Comparison of ENCODE assay signal across 8 mouse cellular contexts in the genomic region with DNA sequence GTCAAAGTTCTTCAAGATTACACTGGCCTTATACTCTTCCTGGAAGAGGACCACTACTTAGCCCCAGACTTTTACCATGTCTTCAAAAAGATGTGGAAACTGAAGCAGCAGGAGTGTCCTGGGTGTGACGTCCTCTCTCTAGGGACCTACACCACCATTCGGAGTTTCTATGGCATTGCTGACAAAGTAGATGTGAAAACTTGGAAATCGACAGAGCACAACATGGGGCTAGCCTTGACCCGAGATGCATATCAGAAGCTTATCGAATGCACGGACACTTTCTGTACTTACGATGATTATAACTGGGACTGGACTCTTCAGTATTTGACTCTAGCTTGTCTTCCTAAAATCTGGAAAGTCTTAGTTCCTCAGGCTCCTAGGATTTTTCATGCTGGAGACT. TPM values are rescaled to one million over a fixed set of nuclear protein-coding genes. Genes with fewer than 3 reads are reported as not detected.
DNase-seq lines count a peak whose midpoint lies in the region; ATAC-seq and TF ChIP-seq lines count a peak whose summit lies in the region.

No protein-coding gene starts in this region.

- 73% methylated on average over 7 of the region's 7 CpGs for WGBS in lung, embryonic 15.5 days
- WGBS in forebrain, embryonic 11.5 days, result 79% methylated on average over 7 of the region's 7 CpGs
- WGBS in intestine, postnatal 0 days, result 44% methylated on average over 7 of the region's 7 CpGs
- WGBS in neural tube, embryonic 14.5 days, result 76% methylated on average over 7 of the region's 7 CpGs

- no peak overlapping the region for H3K27ac ChIP-seq in lung, embryonic 15.5 days
- no peak overlapping the region for H3K27ac ChIP-seq in forebrain, embryonic 11.5 days (ENCODE audit: low read depth, low read length)
- H3K27ac ChIP-seq in intestine, postnatal 0 days (ENCODE audit: low read depth, low read length), result no peak overlapping the region
- no peak overlapping the region for H3K27ac ChIP-seq in neural tube, embryonic 14.5 days (ENCODE audit: low read depth, low read length)

- no peak for DNase-seq in lung, postnatal 10 days
- no peak for DNase-seq in forebrain, embryonic 11.5 days (ENCODE audit: low spot score)
- DNase-seq in spleen, adult 18-20 months, result no peak
- no peak for DNase-seq in left cerebral cortex, postnatal 10 days (ENCODE audit: extremely low spot score in 1 of 2, low spot score in 2 of 2)

- peaks cover 38% of the 10 kb centered on the region for H3K36me3 ChIP-seq in lung, embryonic 15.5 days
- H3K36me3 ChIP-seq in forebrain, embryonic 11.5 days (ENCODE audit: control insufficient read depth, insufficient read depth, low read length), result no peaks in the 10 kb centered on the region; the same call in 1 of the 2 replicates
- peaks cover 4% of the 10 kb centered on the region; the same call in 1 of the 2 replicates for H3K36me3 ChIP-seq in intestine, postnatal 0 days (ENCODE audit: control insufficient read depth, insufficient read depth)
- H3K36me3 ChIP-seq in neural tube, embryonic 14.5 days (ENCODE audit: control insufficient read depth, insufficient read depth, low read length), result peaks cover 3% of the 10 kb centered on the region; the same call in 1 of the 2 replicates

- H3K9ac ChIP-seq in lung, embryonic 15.5 days, result peak overlapping the region; percentile 88
- peak overlapping the region; percentile 90 for H3K9ac ChIP-seq in forebrain, embryonic 11.5 days (ENCODE audit: low read length)
- peak overlapping the region; percentile 77 for H3K9ac ChIP-seq in intestine, postnatal 0 days (ENCODE audit: low read depth, low read length)
- no peak overlapping the region for H3K9ac ChIP-seq in neural tube, embryonic 14.5 days (replicated peaks; ENCODE audit: low read depth, low read length)

- intact Hi-C loops in left cerebral cortex, postnatal 10 days (cut with DNase I), result no loop called here

- H3K4me1 ChIP-seq in lung, embryonic 15.5 days, result peaks cover 19% of the 10 kb centered on the region
- H3K4me1 ChIP-seq in forebrain, embryonic 11.5 days (replicated peaks; ENCODE audit: control insufficient read depth, insufficient read depth, low read length), result peaks cover 7% of the 10 kb centered on the region; the same call in 1 of the 2 replicates
- peaks cover 8% of the 10 kb centered on the region; the same call in 1 of the 2 replicates for H3K4me1 ChIP-seq in intestine, postnatal 0 days (replicated peaks; ENCODE audit: control insufficient read depth, insufficient read depth, low read length)
- H3K4me1 ChIP-seq in neural tube, embryonic 14.5 days (ENCODE audit: control insufficient read depth, insufficient read depth, low read length), result peaks cover 15% of the 10 kb centered on the region

- no peaks in the 10 kb centered on the region for H3K27me3 ChIP-seq in lung, embryonic 15.5 days
- H3K27me3 ChIP-seq in forebrain, embryonic 11.5 days (ENCODE audit: control insufficient read depth, insufficient read depth, low read length), result no peaks in the 10 kb centered on the region
- H3K27me3 ChIP-seq in intestine, postnatal 0 days (replicated peaks; ENCODE audit: control insufficient read depth, insufficient read depth, low read length), result no peaks in the 10 kb centered on the region
- no peaks in the 10 kb centered on the region for H3K27me3 ChIP-seq in neural tube, embryonic 14.5 days (ENCODE audit: control insufficient read depth, insufficient read depth, low read length)

- peak overlapping the region; percentile 69 for H3K4me3 ChIP-seq in lung, embryonic 15.5 days
- peak overlapping the region; percentile 87 for H3K4me3 ChIP-seq in forebrain, embryonic 11.5 days (ENCODE audit: low read depth, low read length)
- peak overlapping the region; percentile 84 for H3K4me3 ChIP-seq in intestine, postnatal 0 days (ENCODE audit: low read depth, low read length)
- peak overlapping the region; percentile 82 for H3K4me3 ChIP-seq in neural tube, embryonic 14.5 days (ENCODE audit: low read depth, low read length)

- no peaks in the 10 kb centered on the region for H3K9me3 ChIP-seq in lung, embryonic 15.5 days
- H3K9me3 ChIP-seq in forebrain, embryonic 11.5 days (ENCODE audit: control insufficient read depth, low read length), result no peaks in the 10 kb centered on the region
- H3K9me3 ChIP-seq in intestine, postnatal 0 days (ENCODE audit: control insufficient read depth), result no peaks in the 10 kb centered on the region
- no peaks in the 10 kb centered on the region for H3K9me3 ChIP-seq in neural tube, embryonic 14.5 days (ENCODE audit: control insufficient read depth, low read length)

- no peak for ATAC-seq in lung, embryonic 15.5 days (ENCODE audit: borderline replicate concordance, extremely low read depth, low FRiP score, low TSS enrichment)
- no peak for ATAC-seq in forebrain, embryonic 11.5 days (replicated peaks; ENCODE audit: low FRiP score)
- no peak for ATAC-seq in intestine, postnatal 0 days
- ATAC-seq in neural tube, embryonic 14.5 days (ENCODE audit: low read depth), result no peak
- ATAC-seq in activated CD4-positive, CD25-positive, alpha-beta regulatory T cell, adult 4 months, result no peak

- no peak for TF ChIP-seq CTCF in intestine, postnatal 0 days (IDR thresholded peaks at IDR 0.05; ENCODE audit: low read depth)

- H3K4me2 ChIP-seq in lung, embryonic 15.5 days, result peak overlapping the region; percentile 74
- peak overlapping the region; percentile 98 for H3K4me2 ChIP-seq in forebrain, embryonic 11.5 days (ENCODE audit: low read depth, low read length, severe bottlenecking)
- peak overlapping the region; percentile 77 for H3K4me2 ChIP-seq in intestine, postnatal 0 days (replicated peaks; ENCODE audit: low read depth)
- peak overlapping the region; percentile 98 for H3K4me2 ChIP-seq in neural tube, embryonic 14.5 days (ENCODE audit: low read depth, low read length)

RNA-seq across cellular contexts. Expression of a gene that starts 1.4 kb away (rescaled TPM):
- polyA plus RNA-seq in lung, embryonic 15.5 days (2015; fragmentation: Nextera tagmentation; extraction: Ambion mirVana), result 56.7 and 58.2 TPM in 2 replicates
- polyA plus RNA-seq in forebrain, embryonic 11.5 days (2014; fragmentation: Nextera tagmentation; extraction: Ambion mirVana), result 40.6 and 42.3 TPM in 2 replicates
- 41.5 and 46.9 TPM in 2 replicates for polyA plus RNA-seq in intestine, postnatal 0 days (2015; fragmentation: Nextera tagmentation; extraction: Ambion mirVana)
- polyA plus RNA-seq in neural tube, embryonic 14.5 days (2014; fragmentation: Nextera tagmentation; extraction: Ambion mirVana), result 36.8 and 40.5 TPM in 2 replicates
- total RNA-seq in left cerebral cortex, postnatal 10 days (2021), result 10 to 100 TPM; 33.6 to 35.6 TPM
- polyA plus RNA-seq in activated CD4-positive, CD25-positive, alpha-beta regulatory T cell, adult 4 months (2017; shearing (Covaris generic)), result 10 to 100 TPM; 23.3 to 23.5 TPM

RNA-seq across cellular contexts. Expression of a gene that starts 1.5 kb away (rescaled TPM):
- polyA plus RNA-seq in lung, embryonic 15.5 days (2015; fragmentation: Nextera tagmentation; extraction: Ambion mirVana), result 509 and 512 TPM in 2 replicates
- polyA plus RNA-seq in forebrain, embryonic 11.5 days (2014; fragmentation: Nextera tagmentation; extraction: Ambion mirVana), result 436 and 487 TPM in 2 replicates
- 628 and 634 TPM in 2 replicates for polyA plus RNA-seq in intestine, postnatal 0 days (2015; fragmentation: Nextera tagmentation; extraction: Ambion mirVana)
- 381 and 387 TPM in 2 replicates for polyA plus RNA-seq in neural tube, embryonic 14.5 days (2014; fragmentation: Nextera tagmentation; extraction: Ambion mirVana)
- total RNA-seq in left cerebral cortex, postnatal 10 days (2021), result 100 to 1,000 TPM; 205 to 218 TPM
- 100 to 1,000 TPM; 638 to 650 TPM for polyA plus RNA-seq in activated CD4-positive, CD25-positive, alpha-beta regulatory T cell, adult 4 months (2017; shearing (Covaris generic))

RNA-seq across cellular contexts. Expression of a gene that starts 11.5 kb away (rescaled TPM):
- polyA plus RNA-seq in lung, embryonic 15.5 days (2015; fragmentation: Nextera tagmentation; extraction: Ambion mirVana), result 35.0 and 35.5 TPM in 2 replicates
- 42.2 and 43.4 TPM in 2 replicates for polyA plus RNA-seq in forebrain, embryonic 11.5 days (2014; fragmentation: Nextera tagmentation; extraction: Ambion mirVana)
- polyA plus RNA-seq in intestine, postnatal 0 days (2015; fragmentation: Nextera tagmentation; extraction: Ambion mirVana), result 9.9 and 10.2 TPM in 2 replicates
- polyA plus RNA-seq in neural tube, embryonic 14.5 days (2014; fragmentation: Nextera tagmentation; extraction: Ambion mirVana), result 9.9 and 11.8 TPM in 2 replicates
- 1 to 10 TPM; 5.7 to 7.1 TPM for total RNA-seq in left cerebral cortex, postnatal 10 days (2021)
- 10 to 100 TPM in 1 of 2 experiments, 1 to 10 TPM in 1; 8.2 to 10.3 TPM for polyA plus RNA-seq in activated CD4-positive, CD25-positive, alpha-beta regulatory T cell, adult 4 months (2017; shearing (Covaris generic))

RNA-seq across cellular contexts. Expression of a gene that starts 12.9 kb away (rescaled TPM):
- 10.3 and 10.5 TPM in 2 replicates for polyA plus RNA-seq in lung, embryonic 15.5 days (2015; fragmentation: Nextera tagmentation; extraction: Ambion mirVana)
- polyA plus RNA-seq in forebrain, embryonic 11.5 days (2014; fragmentation: Nextera tagmentation; extraction: Ambion mirVana), result 17.1 and 20.0 TPM in 2 replicates
- polyA plus RNA-seq in intestine, postnatal 0 days (2015; fragmentation: Nextera tagmentation; extraction: Ambion mirVana), result 2.9 and 3.4 TPM in 2 replicates
- 6.8 and 7.3 TPM in 2 replicates for polyA plus RNA-seq in neural tube, embryonic 14.5 days (2014; fragmentation: Nextera tagmentation; extraction: Ambion mirVana)
- total RNA-seq in left cerebral cortex, postnatal 10 days (2021), result 1 to 10 TPM; 1.9 to 2.8 TPM
- 1 to 10 TPM; 3.3 to 5.2 TPM for polyA plus RNA-seq in activated CD4-positive, CD25-positive, alpha-beta regulatory T cell, adult 4 months (2017; shearing (Covaris generic))

RNA-seq across cellular contexts. Expression of a gene that starts 16.8 kb away (rescaled TPM):
- polyA plus RNA-seq in lung, embryonic 15.5 days (2015; fragmentation: Nextera tagmentation; extraction: Ambion mirVana), result 27.9 and 29.1 TPM in 2 replicates
- 33.8 and 38.4 TPM in 2 replicates for polyA plus RNA-seq in forebrain, embryonic 11.5 days (2014; fragmentation: Nextera tagmentation; extraction: Ambion mirVana)
- 3.5 and 5.5 TPM in 2 replicates for polyA plus RNA-seq in intestine, postnatal 0 days (2015; fragmentation: Nextera tagmentation; extraction: Ambion mirVana)
- polyA plus RNA-seq in neural tube, embryonic 14.5 days (2014; fragmentation: Nextera tagmentation; extraction: Ambion mirVana), result 1.6 and 1.8 TPM in 2 replicates
- total RNA-seq in left cerebral cortex, postnatal 10 days (2021), result under 1 TPM in 1 of 2 experiments, not detected in 1; 0.22 TPM
- polyA plus RNA-seq in activated CD4-positive, CD25-positive, alpha-beta regulatory T cell, adult 4 months (2017; shearing (Covaris generic)), result 1 to 10 TPM; 1.7 to 4.0 TPM
